Mouse (Mus musculus): ENCODE measurements around the gene Mmp11.

Mmp11 gene

DNA sequence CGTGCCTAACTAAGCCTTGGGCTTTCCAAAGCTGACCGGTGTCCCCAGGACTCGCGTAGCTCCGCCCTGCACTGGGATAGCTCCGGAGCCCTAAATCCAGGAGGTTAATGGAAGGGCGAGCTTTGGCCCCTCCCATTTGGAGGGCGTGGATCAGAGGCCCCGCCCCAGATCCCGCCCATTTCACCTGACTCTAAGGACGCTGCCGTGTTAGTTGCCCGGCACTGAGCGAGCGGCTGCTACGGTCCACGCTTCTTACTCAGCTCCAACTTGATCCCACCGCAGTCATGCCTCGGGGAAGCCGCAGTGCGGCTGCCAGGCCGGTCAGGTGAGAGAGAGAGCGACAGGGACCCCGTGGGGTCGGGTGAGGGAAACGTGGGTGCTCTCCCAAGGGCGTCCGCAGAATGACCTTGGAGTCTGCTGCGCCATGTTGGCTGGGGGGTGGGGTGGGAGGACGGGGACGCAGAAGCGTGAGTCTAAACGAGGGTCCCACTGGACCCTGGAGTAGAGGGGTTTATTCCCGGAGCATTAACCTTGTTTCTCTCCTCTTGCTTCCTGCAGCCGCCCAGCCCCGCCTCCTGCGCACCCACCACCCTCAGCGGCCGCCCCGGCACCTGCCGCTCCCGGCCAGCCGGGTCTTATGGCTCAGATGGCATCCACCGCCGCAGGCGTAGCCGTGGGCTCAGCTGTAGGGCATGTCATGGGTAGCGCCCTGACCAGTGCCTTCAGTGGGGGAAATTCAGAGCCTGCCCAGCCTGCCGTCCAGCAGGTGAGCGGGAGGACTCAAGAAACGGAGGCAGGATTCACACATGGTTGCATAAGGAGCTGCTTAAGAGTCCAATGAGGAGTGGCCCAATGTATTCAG, at the start of gene Mmp11:
Gene Mmp11, minus strand, starts transcription at position 817 of the 862 bp plus-strand sequence.
- peak; percentile 70 for DNase-seq

GRCm38 (mm10) chr10:75979432-75979831, 43.1 kb upstream of the Mmp11 start:
- DNase-seq: no peak

DNA sequence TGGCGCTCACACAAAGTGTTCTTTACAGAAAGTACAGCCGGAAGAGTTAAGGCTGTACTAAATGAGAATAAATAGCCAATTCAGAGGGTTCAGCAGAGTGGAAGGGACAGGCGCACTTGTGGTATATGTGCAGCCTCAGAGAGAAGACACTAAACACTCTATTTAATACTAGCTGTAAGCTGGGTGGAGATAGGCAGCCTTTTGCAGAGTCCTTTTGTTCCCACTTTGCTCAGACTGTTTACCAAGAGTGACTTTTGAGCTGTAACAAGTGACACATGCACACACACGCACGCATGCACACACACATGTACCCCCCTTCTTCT, 42.5 kb upstream of the Mmp11 start:
- no peak for DNase-seq

- peak; percentile 46 for DNase-seq
These were observed 42.0 kb upstream of the Mmp11 start for GRCm38 (mm10) chr10:75978119-75978834.

DNA sequence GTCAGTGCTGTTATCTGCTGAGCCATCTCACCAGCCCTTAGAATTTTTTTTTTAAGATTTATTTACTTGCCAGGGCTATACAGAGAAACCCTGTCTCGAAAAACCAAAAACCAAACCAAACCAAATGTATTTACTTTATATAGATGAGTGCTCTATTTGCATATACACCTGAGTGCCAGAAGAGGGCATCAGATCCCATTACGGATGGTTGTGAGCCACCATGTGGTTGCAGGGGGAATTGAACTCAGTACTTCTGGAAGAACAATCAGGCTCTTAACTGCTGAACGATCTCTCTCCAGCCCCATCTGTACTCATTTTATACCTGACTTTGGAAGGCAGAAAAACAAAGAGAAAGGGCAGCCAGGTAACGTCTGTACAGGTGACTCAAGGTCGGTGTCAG, 38.9 kb upstream of the Mmp11 start:
- DNase-seq: peak; percentile 39

DNA sequence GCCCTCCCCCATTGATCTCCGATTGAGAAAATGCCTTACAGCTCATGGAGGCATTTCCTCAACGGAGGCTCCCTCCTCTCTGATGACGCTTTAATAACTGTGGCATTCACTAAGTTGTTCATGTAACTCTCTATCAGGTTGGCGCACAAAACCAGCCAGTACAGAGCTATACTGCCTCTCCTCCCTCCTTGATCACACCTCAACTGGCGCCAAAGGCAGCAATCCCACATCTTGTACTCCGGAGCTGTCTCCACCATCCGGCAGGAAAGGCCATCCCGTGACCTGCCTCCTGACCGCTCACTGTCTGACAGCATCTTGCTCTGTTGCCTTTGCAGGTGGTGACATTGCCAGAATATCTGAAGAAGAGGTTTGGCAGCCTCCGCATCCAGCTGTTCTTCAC, 37.5 kb upstream of the Mmp11 start:
- DNase-seq: no peak

DNA sequence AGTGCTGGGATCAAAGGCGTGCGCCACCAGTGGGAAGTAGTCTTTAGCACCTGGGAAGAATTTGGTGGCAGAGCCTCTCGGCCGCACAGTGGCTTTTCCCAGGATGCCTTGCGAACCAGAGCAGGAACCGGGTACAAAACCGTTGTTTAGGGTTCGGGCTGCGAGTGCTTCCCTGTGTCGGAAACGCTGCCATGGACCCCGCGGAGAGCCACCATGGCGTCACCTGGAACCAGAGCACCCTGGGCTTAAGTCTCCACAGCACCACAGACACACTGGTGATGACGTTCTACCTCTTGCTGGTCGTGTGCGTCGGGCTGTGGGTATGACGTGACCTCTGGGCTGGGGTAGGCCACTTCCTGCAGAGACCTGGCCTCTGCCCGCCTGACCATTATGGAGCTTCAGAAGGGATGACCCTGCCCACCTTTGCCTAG, 18.1 kb upstream of the Mmp11 start, which contains the start of gene Gm5134:
Gene Gm5134, plus strand, starts transcription at position 134 of the 431 bp plus-strand sequence.
- no peak for DNase-seq

DNA sequence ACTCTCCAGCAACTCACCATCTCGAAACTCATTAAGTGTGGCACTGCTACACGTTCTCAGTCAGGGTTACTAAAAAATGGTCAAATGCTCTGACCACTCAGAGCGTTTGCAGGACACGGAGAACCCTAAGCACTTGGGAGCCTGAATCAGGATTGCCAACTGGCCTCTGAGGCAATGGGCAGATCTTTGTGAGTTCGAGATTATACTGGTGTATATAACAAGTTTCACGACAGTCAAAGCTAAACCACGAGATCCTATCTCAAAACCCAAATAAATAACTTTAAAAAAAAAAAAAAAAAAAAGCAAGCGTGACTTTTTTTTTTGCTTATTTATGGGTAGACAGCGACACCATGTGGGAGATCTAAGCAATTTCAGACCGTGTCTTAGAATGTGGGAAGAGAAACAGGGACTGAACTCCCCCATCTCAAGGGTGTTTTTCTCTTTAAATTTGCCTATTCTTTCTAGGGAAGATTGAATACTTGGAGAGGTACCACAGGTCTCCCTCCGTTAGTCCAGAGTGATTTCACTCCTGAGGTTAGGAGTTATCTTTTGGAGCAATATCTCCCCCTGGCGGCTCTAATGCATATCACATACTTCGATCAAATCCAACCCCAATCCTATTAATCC, 15.2 kb upstream of the Mmp11 start:
- peak; percentile 61 for DNase-seq

GRCm38 (mm10) chr10:75950791-75951210, 14.5 kb upstream of the Mmp11 start:
- DNase-seq: peak; percentile 51

DNA sequence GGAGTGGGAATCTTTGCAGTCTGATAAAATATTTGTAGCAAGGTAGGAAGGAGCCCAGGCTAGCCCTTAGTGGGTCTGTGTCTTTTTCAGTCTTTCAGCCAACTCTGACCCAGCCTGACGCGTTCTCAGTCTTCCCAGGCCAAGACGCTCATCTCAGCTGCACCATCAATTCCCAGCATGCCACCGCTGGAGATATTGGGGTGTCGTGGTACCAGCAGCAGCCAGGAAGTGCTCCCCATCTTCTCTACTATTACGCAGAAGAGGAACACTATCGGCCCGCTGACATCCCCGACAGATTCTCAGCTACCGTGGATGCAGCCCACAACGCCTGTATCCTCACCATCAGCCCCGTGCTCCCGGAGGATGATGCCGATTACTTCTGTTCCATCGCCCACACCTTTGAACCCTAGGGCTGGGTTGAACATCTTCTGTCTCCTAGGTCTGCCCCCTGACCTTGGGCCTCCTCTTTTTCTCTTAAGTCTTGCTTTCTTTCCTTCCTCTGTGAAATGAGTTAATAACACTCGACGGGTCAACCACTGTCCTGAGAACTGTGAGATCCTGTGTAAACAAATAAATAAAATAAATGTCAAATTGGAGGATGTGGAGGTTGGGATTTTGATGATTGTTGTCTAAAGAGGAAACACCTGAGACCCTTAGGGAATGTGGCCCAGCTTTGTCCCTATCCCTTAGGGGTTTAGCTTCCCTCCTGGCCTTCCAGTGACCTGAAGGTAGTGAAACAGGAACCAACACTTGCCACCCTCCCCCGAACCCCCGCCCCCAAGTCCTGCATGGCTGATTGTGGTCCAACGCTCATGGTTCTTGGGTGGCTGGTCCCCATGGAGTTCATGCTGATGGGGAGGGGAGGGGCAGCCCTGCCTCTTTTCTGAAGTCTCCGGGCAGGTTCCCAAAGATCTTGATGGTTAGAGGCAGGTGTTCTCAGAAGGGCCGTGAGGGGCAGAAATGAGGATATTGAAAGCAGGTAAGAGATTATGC, 13.1 kb upstream of the Mmp11 start:
- DNase-seq: no peak

DNA sequence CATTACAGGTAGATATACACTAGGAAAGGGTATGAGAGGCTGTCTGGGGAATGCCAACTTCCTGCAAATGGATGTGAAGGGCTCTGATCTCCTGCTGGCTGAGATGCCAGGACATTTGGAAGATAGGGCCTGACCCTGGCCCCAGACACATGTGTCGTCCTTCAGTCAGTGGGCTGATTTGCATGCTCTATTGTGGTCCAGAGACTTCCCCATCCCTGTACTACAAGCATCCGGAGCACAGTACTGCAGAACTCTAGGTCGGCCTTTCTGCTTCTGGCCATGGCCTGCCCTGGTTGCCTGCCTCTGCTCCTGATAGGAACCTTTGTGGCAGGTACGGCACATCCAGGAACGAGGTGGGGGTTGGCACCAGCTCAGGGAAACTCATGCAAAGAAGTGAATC, 11.8 kb upstream of the Mmp11 start:
- no peak for DNase-seq

- DNase-seq: peak; percentile 65
These were observed 9.6 kb upstream of the Mmp11 start for GRCm38 (mm10) chr10:75945896-75946295.

DNA sequence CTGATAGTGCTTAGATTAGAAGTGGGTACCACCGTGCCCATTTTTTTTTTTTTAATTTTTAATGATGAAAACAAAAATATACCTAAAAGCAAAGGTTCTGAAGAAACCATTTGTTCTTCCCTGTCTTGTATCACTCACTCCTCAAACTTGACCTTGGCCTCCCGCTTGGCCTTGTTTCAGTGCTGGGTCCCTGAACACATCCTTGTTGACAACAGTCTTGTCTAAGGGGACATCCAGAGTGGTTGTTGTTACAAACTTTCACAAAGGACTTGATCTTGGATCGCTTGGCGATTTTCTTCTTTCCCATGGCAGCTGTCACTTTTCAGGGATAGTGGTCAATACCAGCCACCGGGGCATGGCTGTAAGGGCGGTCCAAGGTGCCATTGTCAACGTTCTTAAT, 8.9 kb upstream of the Mmp11 start:
- DNase-seq: no peak

GRCm38 (mm10) chr10:75944066-75944772, 7.9 kb upstream of the Mmp11 start:
- DNase-seq: peak; percentile 55

- no peak for DNase-seq
These were observed 6.6 kb upstream of the Mmp11 start, which contains the start of gene Vpreb3 for GRCm38 (mm10) chr10:75942736-75943477. Gene Vpreb3 (plus strand): TSS chr10:75943057.

- DNase-seq: no peak
These were observed 4.9 kb upstream of the Mmp11 start for GRCm38 (mm10) chr10:75941042-75941824.

GRCm38 (mm10) chr10:75940520-75940919, 4.2 kb upstream of the Mmp11 start, which contains the start of gene Gm867:
Gene Gm867 (minus strand): TSS chr10:75940672.
- no peak for DNase-seq

GRCm38 (mm10) chr10:75939481-75940234, 3.4 kb upstream of the Mmp11 start:
- DNase-seq: no peak

Measured in lung, postnatal 10 days (tissue).